Mouse (Mus musculus): ENCODE measurements around the gene Cysrt1. TPM values are rescaled to one million over a fixed set of nuclear protein-coding genes. Genes with fewer than 3 reads are reported as not detected.
A peak's percentile ranks its signal among the peaks of the same experiment; 100 is the strongest.

Gene Cysrt1
- 0.59 TPM in 1 of 2 replicates, not detected in the other for polyA plus RNA-seq (2014; fragmentation: Nextera tagmentation; extraction: Ambion mirVana)

DNA sequence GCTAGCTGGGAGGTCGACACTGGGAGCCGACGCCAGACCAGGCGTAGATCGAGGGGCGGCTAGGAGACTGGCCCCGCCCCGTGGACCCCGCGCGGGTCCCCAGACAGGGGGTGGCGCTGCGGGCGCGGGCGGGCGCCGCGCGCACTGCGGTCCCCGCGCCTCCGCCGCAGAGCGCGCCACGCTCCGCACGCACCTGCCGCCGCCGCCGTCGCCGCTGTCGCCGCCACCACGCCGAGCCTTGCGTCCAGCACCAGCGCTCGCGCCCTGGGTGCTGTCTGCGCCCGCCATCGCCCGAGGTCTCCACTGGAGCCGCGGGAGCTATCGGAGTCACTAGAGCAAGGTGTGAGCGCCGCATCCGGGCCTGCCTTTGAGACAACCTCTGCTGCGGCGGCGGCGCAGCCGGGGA lies at the start of gene Cysrt1, which contains the start of gene Rnf208:
Gene Cysrt1, minus strand, starts transcription at position 352 of the 406 bp plus-strand sequence.
Gene Rnf208, plus strand, starts transcription at position 155 of the 406 bp plus-strand sequence.
- ATAC-seq (ENCODE audit: low FRiP score) = peak; percentile 67
- H3K9me3 ChIP-seq (ENCODE audit: control insufficient read depth, low read length) = no peaks in the 10 kb centered on the region
- H3K27ac ChIP-seq = peak within 1 kb of the TSS; percentile 60
- H3K4me3 ChIP-seq (replicated peaks; ENCODE audit: low read length) = peak within 1 kb of the TSS; percentile 72
- peak within 1 kb of the TSS; percentile 87 for H3K9ac ChIP-seq
- H3K4me1 ChIP-seq (replicated peaks; ENCODE audit: control insufficient read depth, insufficient read depth, low read length) = peaks cover 22% of the 10 kb centered on the region
- WGBS = under 1% methylated on average over 33 of the region's 59 CpGs
- H3K4me2 ChIP-seq (replicated peaks) = peak within 1 kb of the TSS; percentile 86
- H3K27me3 ChIP-seq (ENCODE audit: control insufficient read depth, insufficient read depth, low read length) = peaks cover 6% of the 10 kb centered on the region; the same call in 1 of the 2 replicates
- DNase-seq (ENCODE audit: low spot score) = peak; percentile 60
- peaks cover 30% of the 10 kb centered on the region for H3K36me3 ChIP-seq (replicated peaks; ENCODE audit: control insufficient read depth, insufficient read depth)

DNA sequence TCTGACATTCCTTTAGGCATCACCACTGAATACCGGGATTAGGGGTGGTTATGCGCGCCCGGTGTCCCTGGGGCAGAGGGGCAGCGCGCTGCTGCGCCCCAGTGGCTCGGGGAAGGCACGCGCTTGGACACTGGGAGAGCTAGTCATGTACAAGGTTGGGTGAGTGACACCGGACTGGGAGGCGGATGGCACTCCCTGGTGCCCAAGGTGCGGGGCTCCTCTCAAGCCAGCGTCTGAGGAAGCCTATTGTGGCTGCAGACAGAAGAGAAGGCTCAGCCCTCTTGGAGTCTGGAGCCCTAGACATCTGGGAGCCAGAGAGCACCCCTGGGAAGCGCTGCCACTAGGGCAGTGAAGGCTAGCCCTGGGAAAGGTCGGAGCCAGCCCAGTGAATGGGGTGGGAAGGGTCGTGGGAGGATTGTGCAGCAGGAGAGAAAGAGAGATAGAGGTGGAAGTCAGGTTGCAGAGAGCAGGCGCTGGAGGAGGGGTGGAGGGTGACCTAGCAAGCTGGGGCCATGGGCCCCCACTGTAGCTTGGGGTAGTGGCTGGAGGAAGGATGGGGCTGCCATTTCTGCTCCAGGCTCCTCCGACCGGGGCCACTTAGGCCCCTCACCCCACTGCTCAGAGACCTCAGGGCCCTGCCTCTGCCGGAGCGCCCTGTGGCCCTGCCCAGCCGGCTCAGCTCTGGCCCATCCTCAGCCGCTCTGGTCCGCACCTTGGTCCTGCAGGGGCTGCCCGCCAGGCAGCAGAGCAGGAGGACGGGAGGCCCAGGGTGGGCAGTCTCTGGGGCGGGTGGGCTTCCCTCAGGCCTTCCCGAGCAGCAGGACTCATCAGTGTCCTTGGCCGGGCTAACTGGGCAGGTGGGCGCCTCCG lies 49.2 kb upstream of the Cysrt1 start:
- no peak overlapping the region for H3K27ac ChIP-seq
- no peaks in the 10 kb centered on the region for H3K9me3 ChIP-seq (ENCODE audit: control insufficient read depth, low read length)
- H3K36me3 ChIP-seq (replicated peaks; ENCODE audit: control insufficient read depth, insufficient read depth) = peaks cover 23% of the 10 kb centered on the region
- peak overlapping the region; percentile 26 for H3K4me3 ChIP-seq (replicated peaks; ENCODE audit: low read length)
- H3K27me3 ChIP-seq (ENCODE audit: control insufficient read depth, insufficient read depth, low read length) = peaks cover 70% of the 10 kb centered on the region
- WGBS = 7% methylated on average over 29 of the region's 32 CpGs
- DNase-seq (ENCODE audit: low spot score) (no peak), ATAC-seq (ENCODE audit: low FRiP score) (0 out of 2 replicates have a peak, but pooled peaks have one; percentile 5)
- H3K4me2 ChIP-seq (replicated peaks) = peak overlapping the region; percentile 56
- peaks cover 21% of the 10 kb centered on the region for H3K4me1 ChIP-seq (replicated peaks; ENCODE audit: control insufficient read depth, insufficient read depth, low read length)
- peak overlapping the region; percentile 44; the same call in 1 of the 2 replicates for H3K9ac ChIP-seq

- Histone ChIP-seq H3K27me3 (ENCODE audit: control insufficient read depth, insufficient read depth, low read length) (peaks cover 66% of the 10 kb centered on the region), H3K4me2 (replicated peaks) (peak overlapping the region; percentile 56), H3K9me3 (ENCODE audit: control insufficient read depth, low read length) (no peaks in the 10 kb centered on the region), H3K36me3 (replicated peaks; ENCODE audit: control insufficient read depth, insufficient read depth) (peaks cover 24% of the 10 kb centered on the region), H3K4me1 (replicated peaks; ENCODE audit: control insufficient read depth, insufficient read depth, low read length) (peaks cover 21% of the 10 kb centered on the region), H3K27ac (no peak overlapping the region), H3K4me3 (replicated peaks; ENCODE audit: low read length) (peak overlapping the region; percentile 26), H3K9ac (peak overlapping the region; percentile 44; the same call in 1 of the 2 replicates)
- WGBS = 2% methylated on average over 18 of the region's 18 CpGs
- DNase-seq (ENCODE audit: low spot score) (no peak), ATAC-seq (ENCODE audit: low FRiP score) (no peak)
These were observed 48.5 kb upstream of the Cysrt1 start for GRCm38 (mm10) chr2:25290816-25291130.

- Histone ChIP-seq H3K9ac (peak overlapping the region; percentile 44; the same call in 1 of the 2 replicates), H3K4me1 (replicated peaks; ENCODE audit: control insufficient read depth, insufficient read depth, low read length) (peaks cover 21% of the 10 kb centered on the region), H3K27me3 (ENCODE audit: control insufficient read depth, insufficient read depth, low read length) (peaks cover 66% of the 10 kb centered on the region), H3K9me3 (ENCODE audit: control insufficient read depth, low read length) (no peaks in the 10 kb centered on the region), H3K36me3 (replicated peaks; ENCODE audit: control insufficient read depth, insufficient read depth) (peaks cover 24% of the 10 kb centered on the region), H3K4me2 (replicated peaks) (peak overlapping the region; percentile 56), H3K27ac (no peak overlapping the region), H3K4me3 (replicated peaks; ENCODE audit: low read length) (peak overlapping the region; percentile 26)
- WGBS = 2% methylated on average over 54 of the region's 54 CpGs
- DNase-seq (ENCODE audit: low spot score) (peak; percentile 63), ATAC-seq (ENCODE audit: low FRiP score) (peak; percentile 35; the same call in 1 of the 2 replicates)
These were observed 48.0 kb upstream of the Cysrt1 start for GRCm38 (mm10) chr2:25290101-25290815.

DNA sequence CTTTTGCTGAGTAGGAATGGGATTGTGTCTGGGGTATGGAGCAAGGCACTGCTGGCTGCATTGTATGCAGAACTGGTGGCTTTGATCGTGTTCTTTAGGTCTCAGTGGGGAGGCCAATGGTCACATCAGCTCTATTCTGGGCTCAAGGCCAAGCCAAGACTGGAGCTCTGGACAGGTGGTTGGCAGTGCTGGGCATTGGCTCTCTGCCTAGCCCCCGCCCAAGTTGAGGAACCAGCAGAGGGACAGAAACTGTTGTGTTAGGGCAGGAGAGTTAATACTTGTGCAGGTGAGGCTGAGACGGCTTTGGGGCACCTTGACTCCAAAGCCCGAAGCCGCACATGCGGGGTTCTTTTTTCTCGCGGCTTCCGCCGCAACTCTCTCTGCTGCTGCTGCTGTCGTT lies 47.4 kb upstream of the Cysrt1 start, which contains the start of gene Lrrc26:
Gene Lrrc26, plus strand, starts transcription at position 265 of the 400 bp plus-strand sequence.
- Histone ChIP-seq H3K9me3 (ENCODE audit: control insufficient read depth, low read length) (no peaks in the 10 kb centered on the region), H3K27me3 (ENCODE audit: control insufficient read depth, insufficient read depth, low read length) (peaks cover 66% of the 10 kb centered on the region), H3K36me3 (replicated peaks; ENCODE audit: control insufficient read depth, insufficient read depth) (peaks cover 27% of the 10 kb centered on the region), H3K4me2 (replicated peaks) (peak within 1 kb of the TSS; percentile 56), H3K4me3 (replicated peaks; ENCODE audit: low read length) (peak within 1 kb of the TSS; percentile 26), H3K9ac (peak within 1 kb of the TSS; percentile 44; the same call in 1 of the 2 replicates), H3K4me1 (replicated peaks; ENCODE audit: control insufficient read depth, insufficient read depth, low read length) (peaks cover 21% of the 10 kb centered on the region), H3K27ac (no peak within 1 kb of the TSS)
- WGBS = 9% methylated on average over 11 of the region's 11 CpGs
- DNase-seq (ENCODE audit: low spot score) (no peak), ATAC-seq (ENCODE audit: low FRiP score) (no peak)

DNA sequence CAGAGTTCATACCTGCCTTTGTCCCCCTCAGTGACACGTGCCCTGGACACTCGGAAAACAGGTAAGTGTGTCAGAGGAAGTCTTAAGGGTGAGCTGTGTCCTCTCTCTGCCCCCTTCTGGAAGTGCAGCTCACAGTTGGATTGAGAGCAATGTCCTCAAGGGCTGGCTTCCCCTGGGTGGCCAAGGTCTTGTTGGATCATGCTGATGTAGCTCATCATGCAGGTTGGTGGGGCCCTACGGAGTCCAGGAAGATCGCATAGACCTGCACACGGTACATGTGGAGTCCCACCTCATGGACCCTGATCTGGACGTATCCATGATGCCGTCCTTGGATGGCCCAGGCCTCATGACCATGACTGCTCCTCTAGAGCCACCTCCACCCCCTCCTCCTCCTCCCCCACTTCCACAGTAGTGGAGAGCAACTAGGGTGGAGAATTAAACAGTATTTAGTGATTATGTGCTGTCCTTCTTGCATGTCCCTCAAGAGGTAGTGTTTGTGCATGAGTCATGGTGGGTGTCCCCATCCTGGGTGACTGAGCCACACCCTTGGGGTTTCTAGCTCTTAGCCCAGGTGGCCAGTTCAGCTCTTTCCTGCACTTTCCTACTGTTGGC lies 46.6 kb upstream of the Cysrt1 start:
- Histone ChIP-seq H3K9ac (no peak overlapping the region), H3K4me1 (replicated peaks; ENCODE audit: control insufficient read depth, insufficient read depth, low read length) (peaks cover 21% of the 10 kb centered on the region), H3K27me3 (ENCODE audit: control insufficient read depth, insufficient read depth, low read length) (peaks cover 61% of the 10 kb centered on the region), H3K4me2 (replicated peaks) (no peak overlapping the region), H3K36me3 (replicated peaks; ENCODE audit: control insufficient read depth, insufficient read depth) (peaks cover 32% of the 10 kb centered on the region), H3K9me3 (ENCODE audit: control insufficient read depth, low read length) (no peaks in the 10 kb centered on the region), H3K27ac (no peak overlapping the region), H3K4me3 (replicated peaks; ENCODE audit: low read length) (no peak overlapping the region)
- ATAC-seq (ENCODE audit: low FRiP score) (no peak), DNase-seq (ENCODE audit: low spot score) (no peak)
- 78% methylated on average over 7 of the region's 7 CpGs for whole genome bisulfite sequencing

DNA sequence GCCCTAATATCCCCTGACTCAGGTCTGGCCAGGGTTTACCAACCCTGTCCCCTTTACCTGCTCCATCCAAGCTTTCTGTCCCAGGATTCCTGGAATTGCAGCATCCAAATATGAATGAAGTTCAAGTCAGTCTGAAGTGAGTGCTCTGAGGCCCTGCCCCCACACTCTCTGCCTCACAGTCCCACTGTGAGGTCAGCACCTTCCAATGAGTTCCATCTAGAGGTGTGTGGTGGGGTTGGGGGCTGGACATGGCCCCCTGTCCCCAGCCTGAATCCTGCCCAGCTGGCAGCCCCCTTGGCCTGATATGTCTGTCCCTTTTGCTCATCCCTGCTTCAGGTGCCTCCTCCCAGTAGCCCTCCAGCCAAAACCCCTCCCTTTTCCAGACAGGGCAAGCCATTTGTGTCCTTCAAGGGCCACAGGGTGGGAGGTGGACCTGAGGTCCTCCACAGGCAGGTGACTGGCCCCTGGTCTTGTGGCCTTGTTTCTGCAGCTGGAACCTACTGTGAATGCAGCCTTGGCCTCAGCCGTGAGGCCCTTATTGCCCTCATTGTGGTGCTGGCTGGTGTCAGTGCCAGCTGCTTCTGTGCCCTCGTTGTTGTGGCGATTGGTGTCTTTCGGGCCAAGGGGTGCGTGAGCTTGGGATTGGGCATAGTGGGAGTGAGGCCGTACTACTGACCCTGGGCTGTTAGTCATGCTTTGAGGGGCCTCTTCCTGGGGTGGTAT lies 45.8 kb upstream of the Cysrt1 start, which contains the start of gene Tmem210:
Gene Tmem210, plus strand, starts transcription at position 219 of the 723 bp plus-strand sequence.
- WGBS = 80% methylated on average over 6 of the region's 6 CpGs
- Histone ChIP-seq H3K36me3 (replicated peaks; ENCODE audit: control insufficient read depth, insufficient read depth) (peaks cover 36% of the 10 kb centered on the region), H3K4me2 (replicated peaks) (no peak within 1 kb of the TSS), H3K27me3 (ENCODE audit: control insufficient read depth, insufficient read depth, low read length) (peaks cover 53% of the 10 kb centered on the region), H3K9ac (no peak within 1 kb of the TSS), H3K9me3 (ENCODE audit: control insufficient read depth, low read length) (no peaks in the 10 kb centered on the region), H3K4me3 (replicated peaks; ENCODE audit: low read length) (no peak within 1 kb of the TSS), H3K4me1 (replicated peaks; ENCODE audit: control insufficient read depth, insufficient read depth, low read length) (peaks cover 21% of the 10 kb centered on the region), H3K27ac (no peak within 1 kb of the TSS)
- ATAC-seq (ENCODE audit: low FRiP score) = no peak
- DNase-seq (ENCODE audit: low spot score) = no peak

DNA sequence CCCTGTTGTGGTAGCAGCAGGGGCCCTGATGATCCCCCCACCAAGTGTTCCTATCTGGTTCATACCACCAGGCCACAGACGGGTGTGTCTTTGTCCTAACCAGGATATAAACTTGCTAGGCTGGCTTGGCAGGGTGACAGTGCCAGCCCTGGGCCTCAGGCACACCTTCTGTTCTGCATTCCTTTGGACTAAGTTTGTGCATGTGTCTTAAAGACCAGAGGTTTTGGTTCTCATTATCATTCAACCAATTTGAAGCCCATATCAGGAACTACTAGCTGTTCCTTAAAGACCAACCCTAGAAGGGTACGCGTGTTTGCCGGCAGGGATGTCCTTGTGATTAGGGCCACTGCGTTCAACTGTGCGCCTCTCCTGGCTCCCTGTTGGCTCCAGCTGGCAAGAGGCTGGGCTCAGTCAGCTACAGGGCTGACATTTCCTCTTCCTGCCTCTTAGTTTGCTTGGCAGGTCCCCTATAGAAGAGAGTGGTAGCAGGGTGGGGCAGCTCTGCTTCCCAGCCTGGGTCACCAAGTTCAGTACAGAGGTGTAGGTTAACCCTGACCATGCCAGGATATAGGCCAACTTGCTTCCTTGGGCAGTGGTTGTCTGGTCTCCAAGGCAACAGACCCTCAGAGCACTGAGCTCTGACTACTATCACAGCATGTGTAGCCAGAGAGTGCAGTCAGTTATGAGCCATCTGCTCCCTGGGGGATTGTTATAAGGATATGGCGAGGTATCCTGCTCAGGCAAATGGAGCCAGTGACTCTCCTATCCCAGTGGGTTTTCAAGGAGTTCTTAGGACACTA lies 44.8 kb upstream of the Cysrt1 start:
- H3K4me3 ChIP-seq (replicated peaks; ENCODE audit: low read length) = no peak overlapping the region
- DNase-seq (ENCODE audit: low spot score) (no peak), ATAC-seq (ENCODE audit: low FRiP score) (no peak)
- peaks cover 47% of the 10 kb centered on the region for H3K36me3 ChIP-seq (replicated peaks; ENCODE audit: control insufficient read depth, insufficient read depth)
- no peak overlapping the region for H3K27ac ChIP-seq
- no peak overlapping the region for H3K4me2 ChIP-seq (replicated peaks)
- peaks cover 21% of the 10 kb centered on the region for H3K4me1 ChIP-seq (replicated peaks; ENCODE audit: control insufficient read depth, insufficient read depth, low read length)
- WGBS = 65% methylated on average over 7 of the region's 7 CpGs
- H3K9ac ChIP-seq = no peak overlapping the region
- no peaks in the 10 kb centered on the region for H3K9me3 ChIP-seq (ENCODE audit: control insufficient read depth, low read length)
- peaks cover 42% of the 10 kb centered on the region for H3K27me3 ChIP-seq (ENCODE audit: control insufficient read depth, insufficient read depth, low read length)
